Mouse (Mus musculus) hindbrain, embryonic 14.5 days (tissue): ENCODE measurements around the gene Smndc1. TPM values are rescaled to one million over a fixed set of nuclear protein-coding genes. Genes with fewer than 3 reads are reported as not detected.

ENCODE experiments used
- ATAC-seq: fragments of 200-750 bp; cut with Nextera tagmentation; 2 replicates; pipeline ENCODE4 v1.8.0; 2017; ENCODE audit warnings: moderate number of reproducible peaks, mild to moderate bottlenecking, moderate TSS enrichment, moderate library complexity; ENCODE audit not compliant: low FRiP score
- DNase-seq: peaks from one replicate; pipeline ENCODE4 v3.0.0-alpha.2; 2015; ENCODE audit warnings: low spot score
- H3K27ac ChIP-seq: fragments of 300-500 bp; sonication (generic); 2 replicates; pipeline ENCODE4 v1.5.1; 2014; ENCODE audit warnings: mild to moderate bottlenecking, moderate library complexity
- H3K27me3 ChIP-seq: fragments of 300-500 bp; sonication (generic); 2 replicates; pipeline ENCODE4 v1.6.1; 2014; ENCODE audit warnings: mild to moderate bottlenecking, low read length, mixed read lengths; ENCODE audit not compliant: control insufficient read depth, insufficient read depth
- H3K36me3 ChIP-seq: fragments of 300-500 bp; sonication (generic); replicated peaks from 2 replicates; pipeline ENCODE4 v1.6.1; 2014; ENCODE audit not compliant: control insufficient read depth, insufficient read depth
- H3K4me1 ChIP-seq: fragments of 300-500 bp; sonication (generic); replicated peaks from 2 replicates; pipeline ENCODE4 v1.6.1; 2014; ENCODE audit warnings: antibody characterized with exemption, low read length, mixed read lengths; ENCODE audit not compliant: control insufficient read depth, insufficient read depth
- H3K4me2 ChIP-seq: fragments of 300-500 bp; sonication (generic); replicated peaks from 2 replicates; pipeline ENCODE4 v1.6.1; 2014; ENCODE audit warnings: mild to moderate bottlenecking, moderate library complexity
- H3K4me3 ChIP-seq: fragments of 300-500 bp; sonication (generic); replicated peaks from 2 replicates; pipeline ENCODE4 v1.5.1; 2014; ENCODE audit warnings: mild to moderate bottlenecking, low read length
- H3K9ac ChIP-seq: fragments of 300-500 bp; sonication (generic); 2 replicates; pipeline ENCODE4 v1.6.1; 2014
- H3K9me3 ChIP-seq: fragments of 300-500 bp; sonication (generic); 2 replicates; pipeline ENCODE4 v1.6.1; 2016; ENCODE audit warnings: low read length; ENCODE audit not compliant: control insufficient read depth
- WGBS: fragments of 180-500 bp; shearing (Covaris S2); extraction: QIAGEN DNeasy Blood & Tissue Kit; methylation state at CpG from one replicate; pipeline ENCODE4 v1.1.7; 2014; 5-methylcytosine and 5-hydroxymethylcytosine counted together
- polyA plus RNA-seq: library from polyadenylated mRNA; unstranded; fragments of >200 nt; fragmentation: Nextera tagmentation; extraction: Ambion mirVana; gene quantifications from 2 replicates; pipeline ENCODE4 v1.2.1, GENCODE M21; 2014

Smndc1 gene
- polyA plus RNA-seq, 1 experiment from 2014 or later: 35.6 TPM

DNA sequence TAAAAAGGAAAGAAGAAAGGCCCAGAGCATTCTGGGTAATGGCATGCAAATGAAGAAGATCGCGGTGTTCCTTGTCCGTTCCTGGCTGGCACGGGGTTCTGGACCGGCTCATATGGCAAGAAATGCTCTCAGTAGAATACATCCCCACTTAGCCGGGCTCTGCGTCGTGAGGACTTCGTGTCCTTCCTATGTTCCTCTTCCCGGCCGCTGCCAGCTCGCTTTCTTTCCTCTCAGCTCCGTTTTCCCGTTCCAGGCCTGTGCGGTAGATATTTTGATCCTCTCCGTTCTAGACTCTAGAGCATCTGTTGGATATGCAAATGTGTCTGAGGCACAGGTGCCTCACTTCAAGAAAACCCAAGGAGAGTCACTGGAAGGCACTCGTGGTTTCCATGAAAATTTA, 24.8 kb upstream of the Smndc1 start:
- Histone ChIP-seq H3K4me3 (no peak overlapping the region), H3K9ac (no peak overlapping the region), H3K27ac (no peak overlapping the region), H3K4me1 (no peaks in the 10 kb centered on the region; the same call in 1 of the 2 replicates), H3K9me3 (no peaks in the 10 kb centered on the region), H3K36me3 (no peaks in the 10 kb centered on the region), H3K4me2 (no peak overlapping the region), H3K27me3 (no peaks in the 10 kb centered on the region)
- ATAC-seq (no peak), DNase-seq (no peak)
- 91% methylated on average over 17 of the region's 17 CpGs for WGBS

DNA sequence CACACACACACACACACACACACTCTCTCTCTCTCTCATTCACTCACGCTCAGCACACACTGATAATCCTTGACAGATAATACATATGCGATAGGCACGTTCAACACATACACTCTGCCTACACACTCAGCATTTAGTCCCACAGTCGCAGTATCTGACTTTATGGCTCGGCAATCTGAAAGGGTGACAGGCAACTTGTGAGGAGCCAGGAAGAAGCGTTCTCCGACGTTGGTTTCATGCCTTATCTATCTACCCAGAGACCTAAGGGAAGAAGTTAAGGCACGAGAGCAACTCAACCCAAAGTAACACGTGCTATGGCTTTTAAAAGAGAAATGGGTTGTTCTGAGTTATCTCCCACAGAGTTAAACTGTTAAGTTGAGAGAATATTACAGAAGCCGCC, 24.3 kb upstream of the Smndc1 start:
- Histone ChIP-seq H3K36me3 (no peaks in the 10 kb centered on the region), H3K27me3 (no peaks in the 10 kb centered on the region), H3K4me1 (no peaks in the 10 kb centered on the region; the same call in 1 of the 2 replicates), H3K4me3 (no peak overlapping the region), H3K9ac (no peak overlapping the region), H3K27ac (no peak overlapping the region), H3K9me3 (no peaks in the 10 kb centered on the region), H3K4me2 (no peak overlapping the region)
- DNase-seq (no peak), ATAC-seq (no peak)
- WGBS: 87% methylated on average over 11 of the region's 11 CpGs

DNA sequence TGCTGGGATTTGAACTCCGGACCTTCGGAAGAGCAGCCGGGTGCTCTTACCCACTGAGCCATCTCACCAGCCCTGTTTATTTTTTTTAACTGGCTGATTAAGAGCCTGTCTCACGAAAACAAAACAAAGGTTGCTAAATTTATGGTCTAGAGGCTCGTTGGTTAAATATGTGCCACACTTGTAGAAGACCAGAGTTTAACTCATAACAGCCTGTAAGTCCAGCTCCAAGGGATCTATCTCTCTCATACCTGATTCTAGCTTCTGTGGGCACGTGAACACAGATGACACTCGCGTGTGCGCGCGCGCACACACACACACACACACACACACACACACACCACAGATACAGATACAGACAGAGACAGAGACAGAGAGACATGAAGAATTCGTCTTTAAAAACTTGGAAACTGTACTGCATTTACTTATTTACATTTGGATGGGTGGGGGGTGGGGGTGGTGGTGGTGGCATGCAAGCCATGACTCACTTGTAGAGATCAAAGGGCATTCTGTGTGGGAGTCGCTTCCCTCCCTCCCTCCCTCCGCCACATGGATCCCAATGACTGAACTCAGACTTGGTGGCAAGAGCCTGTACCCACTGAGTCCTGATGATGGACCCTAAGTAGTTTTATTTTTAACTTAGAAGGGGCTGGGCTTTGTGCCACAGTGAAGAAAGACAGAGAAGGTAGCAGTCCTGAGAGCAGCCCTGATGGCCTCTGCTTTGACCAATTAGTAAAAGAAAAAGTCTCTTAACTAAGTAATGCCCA, 23.4 kb upstream of the Smndc1 start:
- Histone ChIP-seq H3K9ac (no peak overlapping the region), H3K4me3 (no peak overlapping the region), H3K27ac (no peak overlapping the region), H3K4me1 (no peaks in the 10 kb centered on the region; the same call in 1 of the 2 replicates), H3K36me3 (no peaks in the 10 kb centered on the region), H3K4me2 (no peak overlapping the region), H3K27me3 (no peaks in the 10 kb centered on the region), H3K9me3 (no peaks in the 10 kb centered on the region)
- no peak for ATAC-seq
- no peak for DNase-seq
- 88% methylated on average over 15 of the region's 15 CpGs for WGBS

DNA sequence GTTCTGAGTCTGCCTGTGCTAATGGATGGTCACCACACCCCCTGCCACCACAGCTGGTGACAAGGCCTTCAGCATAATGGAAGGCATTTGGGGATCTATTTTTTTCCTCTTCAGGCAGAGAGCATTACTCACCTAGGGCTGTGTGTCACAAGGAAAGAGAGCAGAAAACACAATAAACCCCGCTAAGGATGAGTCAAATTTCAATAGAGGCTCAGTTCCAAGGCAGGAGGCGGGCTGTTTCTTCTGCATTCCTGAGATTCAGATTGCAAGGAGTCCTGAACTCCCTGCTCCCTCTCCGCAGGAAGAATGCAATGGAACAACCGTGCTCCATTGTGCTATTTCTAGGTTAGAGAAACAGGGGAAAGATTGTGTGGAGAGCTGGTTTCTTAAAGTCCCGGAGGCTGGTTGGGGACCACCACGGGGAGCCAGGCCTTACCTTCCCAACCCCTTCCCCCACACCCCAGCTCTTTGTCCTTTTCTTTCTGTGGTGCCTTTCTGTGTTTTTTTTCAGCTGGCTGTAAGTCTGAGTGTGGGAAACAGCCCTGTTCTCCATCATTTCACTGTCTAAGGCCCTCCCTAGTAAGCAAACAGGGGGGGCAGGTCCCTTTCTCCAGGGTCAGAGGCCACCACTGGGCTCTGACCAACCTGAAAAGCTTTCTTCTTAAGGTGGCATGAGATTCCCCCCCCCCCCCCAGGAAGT, 21.9 kb upstream of the Smndc1 start:
- H3K4me1 ChIP-seq: no peaks in the 10 kb centered on the region; the same call in 1 of the 2 replicates
- H3K9ac ChIP-seq: no peak overlapping the region
- H3K27me3 ChIP-seq: no peaks in the 10 kb centered on the region
- no peaks in the 10 kb centered on the region for H3K36me3 ChIP-seq
- no peaks in the 10 kb centered on the region for H3K9me3 ChIP-seq
- 8% methylated on average over 6 of the region's 6 CpGs for WGBS
- H3K4me2 ChIP-seq: no peak overlapping the region
- ATAC-seq (no peak), DNase-seq (no peak)
- H3K4me3 ChIP-seq: no peak overlapping the region
- H3K27ac ChIP-seq: no peak overlapping the region

DNA sequence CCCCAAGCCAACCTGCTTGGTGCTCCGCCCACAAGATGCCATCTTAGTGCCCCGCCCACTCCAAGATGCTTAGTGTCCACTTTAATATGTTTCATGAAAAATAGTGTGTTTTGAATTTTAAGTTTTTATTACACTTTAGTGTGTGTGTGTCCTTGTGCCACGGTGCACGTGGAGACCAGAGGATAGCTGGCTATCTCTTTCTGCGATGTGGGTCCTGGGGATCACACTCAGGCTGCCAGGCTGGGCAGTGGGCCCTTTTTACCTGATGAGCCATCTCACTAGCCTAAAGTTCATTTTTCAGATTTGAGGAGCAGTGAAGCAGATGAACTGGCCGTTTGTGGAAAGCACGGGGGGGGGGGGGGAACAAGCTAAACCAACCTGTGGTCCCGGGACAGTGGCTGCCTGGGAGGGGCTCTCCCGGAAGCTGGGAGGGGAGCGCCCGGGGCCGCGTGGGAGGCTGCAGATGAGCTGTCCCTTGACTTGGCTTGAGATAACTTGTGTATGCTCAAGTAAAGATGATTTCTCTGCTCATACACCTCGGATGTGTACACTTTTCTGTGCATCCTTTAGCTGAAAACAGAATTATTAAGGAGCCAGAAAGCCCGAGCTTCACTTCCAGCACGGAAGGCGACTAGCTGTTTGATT, 19.4 kb upstream of the Smndc1 start:
- ATAC-seq (no peak), DNase-seq (no peak)
- H3K4me1 ChIP-seq: no peaks in the 10 kb centered on the region; the same call in 1 of the 2 replicates
- no peaks in the 10 kb centered on the region for H3K36me3 ChIP-seq
- no peaks in the 10 kb centered on the region for H3K9me3 ChIP-seq
- WGBS: 63% methylated on average over 17 of the region's 17 CpGs
- H3K27ac ChIP-seq: no peak overlapping the region
- H3K27me3 ChIP-seq: no peaks in the 10 kb centered on the region
- H3K4me3 ChIP-seq: no peak overlapping the region
- H3K9ac ChIP-seq: no peak overlapping the region
- H3K4me2 ChIP-seq: no peak overlapping the region

DNA sequence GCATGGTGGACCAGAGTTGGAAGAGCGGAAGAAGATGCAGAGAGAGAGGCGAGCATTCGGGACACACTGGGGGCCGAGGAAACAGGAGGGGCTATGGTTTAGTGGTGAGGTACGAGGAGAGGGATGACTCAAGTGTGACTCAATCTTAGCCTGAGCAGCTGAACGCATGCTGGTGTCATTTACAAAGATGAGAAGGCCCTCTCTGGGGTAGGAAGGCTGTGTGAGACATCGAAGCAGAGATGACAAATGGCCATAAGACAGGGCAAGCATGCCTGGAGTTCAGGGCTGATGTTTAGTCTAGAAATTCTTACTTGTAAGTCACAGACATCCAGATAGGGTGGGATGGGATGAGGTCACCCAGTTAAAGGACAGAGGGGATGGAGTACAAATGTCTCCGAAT, 18.0 kb upstream of the Smndc1 start:
- Histone ChIP-seq H3K27me3 (no peaks in the 10 kb centered on the region), H3K4me1 (no peaks in the 10 kb centered on the region; the same call in 1 of the 2 replicates), H3K9me3 (no peaks in the 10 kb centered on the region), H3K36me3 (no peaks in the 10 kb centered on the region), H3K9ac (no peak overlapping the region), H3K4me2 (no peak overlapping the region), H3K4me3 (no peak overlapping the region), H3K27ac (no peak overlapping the region)
- ATAC-seq (no peak), DNase-seq (no peak)
- WGBS: 86% methylated on average over 8 of the region's 8 CpGs

DNA sequence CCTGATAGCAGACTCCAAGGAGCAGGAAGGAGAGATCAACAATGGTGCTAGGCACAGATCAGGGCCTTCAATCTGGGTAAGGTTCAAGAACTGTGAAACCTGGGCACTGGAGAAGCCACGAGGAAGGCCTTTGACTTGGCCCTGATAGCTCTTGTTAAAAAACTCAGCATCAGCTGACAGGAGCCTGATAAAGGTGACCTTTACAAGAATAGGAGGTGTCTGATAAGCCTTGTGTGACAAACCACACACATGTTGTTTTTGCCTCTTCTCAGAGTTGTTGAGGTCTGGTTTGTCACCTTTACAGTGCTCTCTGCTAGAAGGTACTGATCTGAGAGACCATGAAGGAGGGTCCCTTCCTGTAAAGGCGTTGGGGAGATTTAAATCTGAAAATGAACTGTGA, 17.0 kb upstream of the Smndc1 start:
- no peak for DNase-seq
- Histone ChIP-seq H3K4me1 (no peaks in the 10 kb centered on the region; the same call in 1 of the 2 replicates), H3K4me2 (no peak overlapping the region), H3K27ac (no peak overlapping the region), H3K9me3 (no peaks in the 10 kb centered on the region), H3K36me3 (no peaks in the 10 kb centered on the region), H3K4me3 (no peak overlapping the region), H3K27me3 (no peaks in the 10 kb centered on the region), H3K9ac (no peak overlapping the region)
- 81% methylated on average over 2 of the region's 2 CpGs for WGBS
- no peak for ATAC-seq

DNA sequence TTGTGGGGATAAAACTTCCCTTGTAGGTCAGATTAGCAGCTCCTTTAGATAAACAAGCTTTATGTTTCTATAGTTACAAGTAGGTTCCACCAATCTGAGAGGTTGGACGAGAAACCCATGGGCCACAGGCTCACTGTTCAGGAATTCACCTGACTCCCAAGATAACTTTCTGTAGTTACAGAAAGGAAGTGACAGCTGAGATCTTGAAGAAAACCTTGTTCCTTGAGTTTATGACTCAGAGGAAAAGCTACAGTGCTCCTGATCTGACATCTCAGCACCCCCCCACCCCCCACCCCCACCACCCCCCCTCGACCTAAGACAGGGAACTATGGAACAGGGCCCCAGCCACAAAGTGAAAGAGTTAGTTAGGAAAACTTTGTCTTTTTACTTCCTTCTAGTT, 15.4 kb upstream of the Smndc1 start:
- WGBS: 75% methylated on average over 2 of the region's 2 CpGs
- Histone ChIP-seq H3K27me3 (no peaks in the 10 kb centered on the region), H3K36me3 (no peaks in the 10 kb centered on the region)

DNA sequence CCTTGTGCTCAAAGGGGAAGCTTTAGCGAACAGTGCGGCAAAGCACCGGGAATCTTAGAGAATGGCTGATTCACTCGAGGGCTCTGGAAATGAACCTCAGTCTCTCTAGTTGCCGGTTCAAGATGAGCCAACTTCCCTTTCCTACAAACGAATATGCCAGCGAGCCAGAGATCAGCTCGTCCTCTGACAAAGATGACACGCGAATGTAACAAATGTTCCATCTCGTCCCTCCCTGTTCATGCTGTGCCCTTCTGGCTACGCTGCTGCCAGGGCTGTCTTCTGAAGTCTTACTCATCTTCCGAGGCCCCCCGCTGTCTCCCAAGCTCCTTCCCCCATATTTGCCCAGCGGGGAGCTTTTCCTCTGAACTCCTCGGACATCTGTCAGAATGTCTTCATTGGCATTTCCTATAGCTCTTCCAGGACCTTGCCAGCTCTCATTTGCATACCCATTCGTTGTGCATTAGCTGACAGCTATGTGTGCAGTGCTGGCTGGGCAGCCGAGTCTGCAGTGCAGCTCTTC, 14.5 kb upstream of the Smndc1 start:
- no peaks in the 10 kb centered on the region for H3K27me3 ChIP-seq
- H3K36me3 ChIP-seq: no peaks in the 10 kb centered on the region
- H3K4me1 ChIP-seq: no peaks in the 10 kb centered on the region
- no peak overlapping the region; the same call in 1 of the 2 replicates for H3K27ac ChIP-seq
- DNase-seq (peak; percentile 55), ATAC-seq (peak; percentile 51; the same call in 1 of the 2 replicates)
- H3K4me3 ChIP-seq: no peak overlapping the region
- 60% methylated on average over 18 of the region's 18 CpGs for WGBS
- no peak overlapping the region for H3K4me2 ChIP-seq
- no peak overlapping the region for H3K9ac ChIP-seq
- no peaks in the 10 kb centered on the region for H3K9me3 ChIP-seq

More for the DNA sequence above, 15.4 kb upstream of the Smndc1 start:
- Histone ChIP-seq H3K4me2 (no peak overlapping the region), H3K27ac (no peak overlapping the region), H3K9me3 (no peaks in the 10 kb centered on the region), H3K9ac (no peak overlapping the region), H3K4me1 (no peaks in the 10 kb centered on the region), H3K4me3 (no peak overlapping the region)
- DNase-seq (no peak), ATAC-seq (no peak)
